Mouse (Mus musculus) c-Kit-positive CD71-positive TER-119-negative erythroid progenitor cells, embryonic 14.5 days (primary cell): ENCODE measurements at regions not wholly inside any gene's neighbourhood (a gene's known extent, or its start where the extent isn't known, plus 50 kb on each side); places are given as distances from the start of the nearest gene placed in this dataset.

Source experiments
- DNase-seq: peaks from one replicate; pipeline ENCODE4 v3.0.0-alpha.2; 2013; ENCODE audit warnings: low read depth

- DNase-seq: no peak
These were observed 87.0 kb upstream of the Itprid2 start for GRCm38 (mm10) chr2:79548039-79548600.

GRCm38 (mm10) chr2:79549781-79550180, 85.4 kb upstream of the Itprid2 start:
- DNase-seq: no peak

- DNase-seq: no peak
These were observed 84.7 kb upstream of the Itprid2 start for GRCm38 (mm10) chr2:79550432-79550831.

DNA sequence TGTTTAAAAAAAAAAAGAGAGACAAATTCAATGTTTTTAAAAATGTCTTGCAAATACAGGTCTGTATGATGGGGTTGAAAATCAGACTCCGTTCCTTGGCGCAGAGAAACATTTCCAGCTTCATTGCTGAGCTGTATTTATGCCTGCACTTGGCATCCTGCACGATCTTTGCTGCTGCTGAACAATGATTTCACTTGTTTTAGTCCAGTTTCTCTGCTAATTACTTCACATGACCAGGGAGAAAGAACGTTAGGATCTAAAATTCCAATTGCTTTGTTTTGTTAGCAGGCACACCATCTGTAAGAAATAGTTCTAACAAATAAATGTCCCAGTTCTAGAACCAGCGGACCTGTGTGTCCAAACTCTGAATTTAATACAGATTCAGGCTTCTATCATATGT, 82.7 kb upstream of the Itprid2 start:
- DNase-seq: no peak

GRCm38 (mm10) chr2:79555395-79555794, 79.8 kb upstream of the Itprid2 start:
- no peak for DNase-seq

GRCm38 (mm10) chr2:79557361-79557760, 77.8 kb upstream of the Itprid2 start:
- no peak for DNase-seq

- no peak for DNase-seq
These were observed 68.7 kb upstream of the Itprid2 start for GRCm38 (mm10) chr2:79566280-79566933.

DNA sequence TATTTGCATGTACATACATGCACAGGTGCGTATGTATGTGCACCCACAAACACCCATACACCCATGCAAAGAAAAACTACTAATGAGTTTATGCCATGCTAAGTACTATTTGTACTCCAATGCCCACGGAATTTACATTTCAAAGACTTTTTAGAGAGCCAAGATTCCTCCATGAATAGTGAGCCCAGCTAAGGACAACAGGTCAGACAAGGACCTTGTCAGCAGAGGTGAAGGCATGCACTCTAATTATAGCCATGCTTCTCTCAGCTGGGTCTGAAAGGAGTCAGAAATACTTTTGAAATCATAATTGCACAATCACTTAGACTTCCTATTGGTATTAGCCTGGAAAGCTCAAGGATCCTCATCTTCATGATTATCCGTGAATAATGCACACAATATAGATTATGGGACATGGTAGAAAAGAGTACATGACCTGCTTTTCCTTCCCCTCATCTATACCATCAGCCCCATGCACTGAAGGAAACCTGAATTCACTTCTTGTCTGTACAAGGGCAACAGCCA, 67.7 kb upstream of the Itprid2 start:
- no peak for DNase-seq

GRCm38 (mm10) chr2:79569663-79570062, 65.5 kb upstream of the Itprid2 start:
- no peak for DNase-seq

DNA sequence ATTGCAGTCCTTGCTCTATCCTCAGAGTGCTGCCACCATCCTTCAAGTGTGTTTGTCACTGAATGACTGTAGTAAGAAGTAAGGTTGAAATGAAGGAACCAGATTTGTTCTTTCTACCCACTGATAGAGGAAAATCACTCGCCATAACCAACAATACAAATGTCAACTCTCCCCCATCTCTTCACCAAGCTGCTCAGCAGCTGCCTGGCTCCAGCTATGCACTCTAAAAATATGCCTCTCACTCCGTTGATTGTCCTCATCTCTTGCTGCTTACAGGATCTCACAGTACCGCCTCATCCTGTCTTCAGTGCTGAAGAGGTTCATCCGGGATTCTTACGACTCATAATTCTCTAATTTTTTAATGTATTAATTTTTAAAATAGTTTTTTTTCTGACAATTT, 63.2 kb upstream of the Itprid2 start:
- DNase-seq: no peak

DNA sequence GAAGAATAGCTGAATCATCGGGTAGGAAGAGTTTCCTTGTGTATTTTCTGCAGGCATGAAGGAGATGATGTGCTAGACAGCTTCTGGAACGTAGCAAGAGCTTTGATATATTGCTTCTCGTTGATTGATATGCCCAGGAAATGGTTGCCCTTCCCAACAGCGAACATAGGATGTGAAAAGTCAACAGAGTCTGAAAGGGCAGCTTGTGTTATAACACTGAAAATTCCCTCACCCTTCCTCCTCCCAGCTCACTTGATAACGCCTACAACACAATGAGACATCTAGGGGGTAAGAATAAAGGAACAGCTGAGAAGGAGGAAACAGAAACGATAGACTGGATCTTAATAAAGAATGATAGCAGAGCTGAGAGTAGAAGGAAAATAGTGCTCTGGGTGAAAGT, 60.1 kb upstream of the Itprid2 start:
- DNase-seq: no peak

GRCm38 (mm10) chr2:79585022-79585774, 50.0 kb upstream of the Itprid2 start:
- no peak for DNase-seq
